Mouse (Mus musculus): ENCODE data around the gene Rhbdf1. TPM values are rescaled to one million over a fixed set of nuclear protein-coding genes. Genes with fewer than 3 reads are reported as not detected.

The Rhbdf1 gene
- polyA plus RNA-seq (2012; ENCODE audit: low replicate concordance) = 3.8 and 6.7 TPM in 2 replicates

DNA sequence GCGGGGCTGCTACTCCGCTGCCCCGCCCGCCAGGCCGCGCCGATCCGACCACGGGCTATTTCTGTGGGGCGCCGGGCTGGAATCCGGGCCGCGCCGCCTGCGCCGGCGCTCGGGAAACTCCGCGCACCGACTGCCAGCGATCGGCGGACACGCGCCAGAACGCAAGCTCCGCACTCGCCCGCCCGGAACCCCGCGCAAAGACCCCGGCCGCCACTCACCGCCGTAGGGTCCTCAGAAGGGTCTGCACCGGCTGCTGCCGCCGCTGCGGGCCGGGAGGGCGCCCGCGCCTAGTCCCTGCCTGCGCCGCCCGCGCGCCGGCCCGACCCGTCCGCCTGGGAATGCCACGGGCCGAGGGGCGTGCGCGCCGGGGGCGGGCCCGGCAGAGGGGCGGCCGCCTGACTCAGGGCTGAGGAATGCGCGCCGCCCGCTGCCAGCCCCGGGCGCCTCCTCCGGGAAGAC is at the start of gene Rhbdf1:
Gene Rhbdf1, minus strand, starts transcription at position 350 of the 459 bp plus-strand sequence.

DNA sequence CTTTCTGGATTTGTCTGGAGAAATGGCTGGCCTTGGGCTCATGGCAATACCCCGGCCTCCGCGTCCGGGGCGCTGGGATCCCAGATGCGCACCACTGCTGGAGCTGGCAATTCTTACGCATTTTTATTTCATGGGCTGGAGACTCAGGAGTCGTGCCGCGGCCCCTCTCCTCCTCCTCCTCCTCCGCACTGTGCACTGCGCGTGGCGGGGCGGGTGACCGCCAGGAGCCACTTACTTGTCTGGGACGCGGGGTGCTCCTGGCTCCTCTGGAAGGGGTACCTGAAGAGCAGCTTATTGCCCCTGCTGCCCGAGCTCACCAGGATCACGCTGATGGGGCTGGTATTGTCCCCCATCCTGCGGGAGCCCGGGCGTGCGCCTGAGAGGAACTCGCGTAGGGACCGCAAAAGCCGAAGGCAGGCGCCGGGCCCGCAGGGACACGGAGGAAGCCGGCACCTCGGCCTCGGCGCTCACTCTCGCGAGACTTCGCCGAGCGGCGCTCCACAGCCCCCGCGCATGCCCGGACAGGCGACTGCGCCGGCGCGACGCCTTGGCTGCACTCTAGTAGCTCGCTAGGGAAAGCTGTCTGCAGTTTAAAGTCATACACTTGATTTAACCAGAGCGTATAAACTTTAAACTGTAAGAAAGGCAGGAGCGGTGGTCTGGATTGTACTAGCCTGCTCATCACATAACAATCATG is 45.2 kb upstream of the Rhbdf1 start, which contains the start of gene Nprl3:
Gene Nprl3, minus strand, starts transcription at position 520 of the 697 bp plus-strand sequence.

DNA sequence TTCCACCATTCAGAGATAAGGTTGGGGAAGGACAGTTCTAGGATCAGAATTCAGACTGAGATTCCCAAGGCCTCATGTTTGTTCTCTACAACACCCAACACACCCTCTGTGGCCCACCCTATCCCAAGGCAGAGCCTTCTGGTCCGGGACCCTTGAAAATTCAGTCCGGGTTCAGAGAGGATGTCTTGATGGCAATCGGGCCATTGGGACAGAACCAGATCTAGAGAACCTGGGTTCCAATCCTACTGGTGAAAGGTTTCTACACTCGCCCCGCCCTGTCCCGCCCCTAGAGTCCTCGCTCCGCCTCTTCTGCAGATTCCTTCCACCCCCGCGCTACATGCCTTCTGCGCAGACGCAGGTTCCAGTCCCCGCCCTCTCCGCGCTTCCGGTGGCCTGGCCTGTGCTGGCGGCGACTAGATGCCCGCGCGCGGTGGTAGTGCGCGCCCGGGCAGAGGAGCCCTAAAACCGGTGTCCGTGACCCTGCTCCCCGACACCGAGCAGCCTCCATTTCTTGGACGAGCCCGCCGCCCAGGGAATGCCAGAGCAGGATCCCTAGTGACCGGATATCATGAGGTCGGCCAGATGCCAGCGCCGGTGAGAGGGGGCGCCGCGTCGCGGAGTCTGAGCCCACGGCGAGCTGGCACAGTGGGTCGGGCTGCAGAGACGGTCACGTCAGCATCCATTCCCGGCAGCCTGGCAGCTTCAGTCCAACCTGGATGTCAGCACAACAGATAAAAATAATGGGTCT is 4.2 kb upstream of the Rhbdf1 start, which contains the start of gene Mpg:
Gene Mpg, plus strand, starts transcription at position 382 of the 748 bp plus-strand sequence.

DNA sequence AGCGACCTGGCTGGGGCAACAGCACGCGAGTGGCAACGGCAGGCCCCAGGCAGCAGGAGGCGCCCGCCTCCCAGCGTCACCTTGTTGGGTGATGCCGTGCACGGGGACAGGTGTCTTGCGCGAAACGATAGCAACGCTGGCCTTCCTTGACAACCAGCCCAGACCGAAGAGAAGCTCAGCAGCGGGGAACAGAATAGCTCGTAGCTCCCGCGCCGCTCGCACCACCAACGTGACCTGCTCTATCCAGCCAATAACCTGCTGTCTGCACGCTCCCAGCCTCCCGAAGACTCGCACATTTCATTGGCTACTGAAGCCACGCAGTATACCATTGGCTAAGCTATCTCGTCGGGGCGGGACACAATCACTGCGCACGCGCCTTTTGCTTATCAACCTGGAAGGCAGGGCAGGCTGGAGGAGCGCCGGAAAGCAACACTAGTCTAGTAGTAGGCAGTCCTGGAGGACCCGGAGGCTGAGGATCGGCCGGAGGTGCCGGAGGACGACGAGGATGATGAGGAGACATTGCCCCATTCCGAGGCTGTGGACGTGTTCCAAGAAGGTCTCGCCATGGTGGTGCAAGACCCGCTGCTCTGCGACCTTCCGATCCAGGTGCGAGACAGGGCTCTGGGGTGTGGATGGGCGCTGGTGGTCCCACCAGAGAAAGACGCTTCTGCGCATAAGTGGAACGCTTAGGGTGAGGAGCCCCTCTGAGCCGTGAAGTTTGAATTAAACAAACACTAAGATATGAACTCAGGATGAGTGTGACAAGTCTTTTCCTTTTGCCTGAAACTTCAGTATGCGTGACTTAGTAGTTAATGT is 16.8 kb downstream of the Rhbdf1 start, which contains the start of gene Snrnp25:
Gene Snrnp25, plus strand, starts transcription at position 358 of the 816 bp plus-strand sequence.

DNA sequence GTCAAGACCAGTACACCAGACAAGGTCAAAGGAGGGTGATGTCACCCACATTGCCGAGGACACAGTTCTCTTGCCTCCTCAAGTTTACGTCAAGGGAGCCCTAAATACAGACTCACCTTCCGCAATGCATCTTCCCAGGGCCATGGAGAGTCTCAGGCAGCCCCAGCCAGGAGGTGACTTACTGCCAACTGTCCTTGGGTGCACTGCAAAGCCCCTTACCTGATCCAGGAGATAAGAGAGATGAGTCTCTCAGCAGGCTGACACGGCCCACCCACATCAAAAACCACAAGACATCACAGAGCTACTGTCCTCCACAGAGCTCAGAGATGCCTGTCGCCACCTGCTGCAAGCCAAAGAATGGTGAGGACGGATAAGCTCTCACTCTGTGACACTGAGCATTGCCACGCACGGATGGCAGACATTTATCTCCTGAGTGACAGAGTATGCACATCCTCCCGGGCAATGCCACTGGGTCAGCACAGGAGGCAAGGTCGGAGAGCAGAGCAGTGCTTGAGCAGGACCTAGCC is 22.0 kb downstream of the Rhbdf1 start, which contains the start of gene Il9r:
Gene Il9r, minus strand, starts transcription at position 205 of the 527 bp plus-strand sequence.

Other genes with a start within 250 kb of the Rhbdf1 start
- 0.25 and 0.33 TPM in 2 replicates for gene Nsg2, start 221.8 kb downstream of the Rhbdf1 start, polyA plus RNA-seq (2012; ENCODE audit: low replicate concordance)
- gene Il9r, start 22.0 kb downstream of the Rhbdf1 start, polyA plus RNA-seq (2012; ENCODE audit: low replicate concordance) = 4.6 and 4.7 TPM in 2 replicates
- gene Snrnp25, start 16.9 kb downstream of the Rhbdf1 start, polyA plus RNA-seq (2012; ENCODE audit: low replicate concordance) = 19.5 and 33.5 TPM in 2 replicates
- 13.5 and 23.9 TPM in 2 replicates for gene Mpg, start 4.2 kb upstream of the Rhbdf1 start, polyA plus RNA-seq (2012; ENCODE audit: low replicate concordance)
- gene Nprl3, start 45.4 kb upstream of the Rhbdf1 start, polyA plus RNA-seq (2012; ENCODE audit: low replicate concordance) = 61.7 and 82.0 TPM in 2 replicates
- not detected in 2 replicates for gene Hba-x, start 54.1 kb upstream of the Rhbdf1 start, polyA plus RNA-seq (2012; ENCODE audit: low replicate concordance)
- gene Hba-a1, start 61.2 kb upstream of the Rhbdf1 start, polyA plus RNA-seq (2012; ENCODE audit: low replicate concordance) = 52,749 and 137,215 TPM in 2 replicates
- gene Hbq1b, start 64.7 kb upstream of the Rhbdf1 start, polyA plus RNA-seq (2012; ENCODE audit: low replicate concordance) = 2.8 and 4.7 TPM in 2 replicates
- 23,584 and 73,933 TPM in 2 replicates for gene Hba-a2, start 74.2 kb upstream of the Rhbdf1 start, polyA plus RNA-seq (2012; ENCODE audit: low replicate concordance)
- gene Hbq1a, start 77.8 kb upstream of the Rhbdf1 start, polyA plus RNA-seq (2012; ENCODE audit: low replicate concordance) = not detected in 2 replicates
- 0.36 and 0.38 TPM in 2 replicates for gene Sh3pxd2b, start 125.5 kb upstream of the Rhbdf1 start, polyA plus RNA-seq (2012; ENCODE audit: low replicate concordance)
- gene Ubtd2, start 233.1 kb upstream of the Rhbdf1 start, polyA plus RNA-seq (2012; ENCODE audit: low replicate concordance) = 0.48 and 1.4 TPM in 2 replicates